ENCODE assay signal across 27 mouse cellular contexts in genomic region chr17:27140262-27140661, GRCm38 (mm10). TPM values are rescaled to one million over a fixed set of nuclear protein-coding genes. Genes with fewer than 3 reads are reported as not detected.
DNase-seq lines count a peak whose midpoint lies in the region; ATAC-seq and TF ChIP-seq lines count a peak whose summit lies in the region.
"Had no signal": no experiment of that assay in that cellular context is flagged by ENCODE, and none has a peak within 500 bp of the region (broad histone marks: within the 10 kb centered on the region; RNA-seq: fewer than 3 reads in every experiment).

No protein-coding gene starts in this region.

- no peak for ATAC-seq in neural tube, embryonic 13.5 days (ENCODE audit: low read depth)
- no peak for ATAC-seq in hindbrain, embryonic 15.5 days (ENCODE audit: low FRiP score, low read depth)
- ATAC-seq in stomach, postnatal 0 days (ENCODE audit: low FRiP score, low TSS enrichment): no peak
- ATAC-seq in megakaryocyte, adult 5-6 weeks (ENCODE audit: poor library complexity, severe bottlenecking): no peak
- ATAC-seq: intestine, postnatal 0 days had no signal

- H3K9me3 ChIP-seq in neural tube, embryonic 13.5 days: no peaks in the 10 kb centered on the region
- no peaks in the 10 kb centered on the region for H3K9me3 ChIP-seq in hindbrain, embryonic 15.5 days
- H3K9me3 ChIP-seq in stomach, postnatal 0 days (ENCODE audit: control insufficient read depth, low read length): no peaks in the 10 kb centered on the region
- H3K9me3 ChIP-seq: heart, embryonic 15.5 days; kidney, embryonic 15.5 days; limb, embryonic 13.5 days had no signal

- 37% methylated on average over 9 of the region's 9 CpGs for WGBS in neural tube, embryonic 13.5 days
- 32% methylated on average over 9 of the region's 9 CpGs for WGBS in hindbrain, embryonic 15.5 days
- 61% methylated on average over 9 of the region's 9 CpGs for WGBS in stomach, postnatal 0 days

- no peaks in the 10 kb centered on the region for H3K36me3 ChIP-seq in neural tube, embryonic 13.5 days
- H3K36me3 ChIP-seq in hindbrain, embryonic 15.5 days: no peaks in the 10 kb centered on the region
- H3K36me3 ChIP-seq in stomach, postnatal 0 days (ENCODE audit: control insufficient read depth, insufficient read depth, low read length): no peaks in the 10 kb centered on the region
- H3K36me3 ChIP-seq: heart, embryonic 15.5 days; kidney, embryonic 15.5 days; limb, embryonic 13.5 days had no signal

- no peak for TF ChIP-seq CTCF in gastrocnemius, adult 2 months (IDR thresholded peaks at IDR 0.05)
- no peak for TF ChIP-seq CTCF in stomach, postnatal 0 days (IDR thresholded peaks at IDR 0.05; ENCODE audit: low read depth)

- H3K27ac ChIP-seq in gastrocnemius, adult 2 months: peak overlapping the region; percentile 90
- peak overlapping the region; percentile 49 for H3K27ac ChIP-seq in neural tube, embryonic 13.5 days (replicated peaks)
- H3K27ac ChIP-seq in hindbrain, embryonic 15.5 days (replicated peaks): peak overlapping the region; percentile 61
- H3K27ac ChIP-seq in stomach, postnatal 0 days (replicated peaks): no peak overlapping the region
- H3K27ac ChIP-seq: heart, embryonic 15.5 days; kidney, embryonic 15.5 days; left cerebral cortex, adult 2 months; limb, embryonic 13.5 days; liver, embryonic 14.5 days had no signal

- H3K4me2 ChIP-seq in neural tube, embryonic 13.5 days: no peak overlapping the region
- no peak overlapping the region for H3K4me2 ChIP-seq in hindbrain, embryonic 15.5 days
- no peak overlapping the region for H3K4me2 ChIP-seq in stomach, postnatal 0 days (replicated peaks; ENCODE audit: low read depth)
- H3K4me2 ChIP-seq: heart, embryonic 15.5 days; kidney, embryonic 15.5 days; limb, embryonic 13.5 days had no signal

- no peaks in the 10 kb centered on the region for H3K27me3 ChIP-seq in neural tube, embryonic 13.5 days
- H3K27me3 ChIP-seq in hindbrain, embryonic 15.5 days: no peaks in the 10 kb centered on the region
- no peaks in the 10 kb centered on the region for H3K27me3 ChIP-seq in stomach, postnatal 0 days (ENCODE audit: control insufficient read depth, insufficient read depth, low read length)

- no peak overlapping the region for H3K4me3 ChIP-seq in gastrocnemius, adult 2 months
- H3K4me3 ChIP-seq in neural tube, embryonic 13.5 days: no peak overlapping the region
- H3K4me3 ChIP-seq in hindbrain, embryonic 15.5 days: no peak overlapping the region
- no peak overlapping the region for H3K4me3 ChIP-seq in stomach, postnatal 0 days (ENCODE audit: low read depth, low read length)
- H3K4me3 ChIP-seq: erythroblast, embryonic 14.5 days; heart, embryonic 15.5 days; kidney, embryonic 15.5 days; left cerebral cortex, adult 2 months; limb, embryonic 13.5 days; megakaryocyte, embryonic 14.5 days; myocyte had no signal

- intact Hi-C loops in gastrocnemius, adult 2 months (cut with DNase I): no loop called here

- TF ChIP-seq EP300 in stomach, postnatal 0 days (optimal IDR thresholded peaks at IDR 0.05): no peak

- H3K4me1 ChIP-seq in neural tube, embryonic 13.5 days (replicated peaks): peaks cover 67% of the 10 kb centered on the region
- peaks cover 41% of the 10 kb centered on the region for H3K4me1 ChIP-seq in hindbrain, embryonic 15.5 days (replicated peaks)
- H3K4me1 ChIP-seq in stomach, postnatal 0 days (replicated peaks; ENCODE audit: control insufficient read depth, insufficient read depth): no peaks in the 10 kb centered on the region

- DNase-seq in gastrocnemius, adult 2 months: peak; percentile 63
- no peak for DNase-seq in gastrocnemius, adult 8-10 months (ENCODE audit: low spot score in 2 of 2)
- DNase-seq in neural tube, embryonic 10.5 days (ENCODE audit: extremely low spot score, low spot score): no peak
- peak; percentile 48 for DNase-seq in skeletal muscle tissue, adult 2 months (ENCODE audit: low read depth, low spot score)
- DNase-seq in stomach, postnatal 0 days (ENCODE audit: low spot score): no peak
- DNase-seq: adrenal gland, adult 2 months; cerebellum, adult 9-10 months; forebrain, postnatal 0 days; gastrocnemius, postnatal 36 days; kidney, postnatal 4 days; layer of hippocampus, adult 9-11 months; thymus, postnatal 25 days had no signal

- 0 out of 2 replicates have a peak overlapping the region, but pooled peaks have one; percentile 49 for H3K9ac ChIP-seq in neural tube, embryonic 13.5 days
- 0 out of 2 replicates have a peak overlapping the region, but pooled peaks have one; percentile 13 for H3K9ac ChIP-seq in hindbrain, embryonic 15.5 days
- no peak overlapping the region for H3K9ac ChIP-seq in stomach, postnatal 0 days (ENCODE audit: low read length)
- H3K9ac ChIP-seq: forebrain, postnatal 0 days; heart, embryonic 15.5 days; kidney, embryonic 15.5 days; liver, embryonic 14.5 days had no signal

RNA-seq across cellular contexts. Expression of gene Uqcc2, which starts 6.5 kb away (rescaled TPM):
- total RNA-seq in gastrocnemius, adult 2 months (2021): 100 to 1,000 TPM; 405 to 424 TPM
- total RNA-seq in gastrocnemius, adult 8-10 months (2022): 100 to 1,000 TPM; 429 to 490 (median 471) TPM
- polyA plus RNA-seq in neural tube, embryonic 13.5 days (2015; fragmentation: Nextera tagmentation; extraction: Ambion mirVana): 292 and 313 TPM in 2 replicates
- polyA plus RNA-seq in hindbrain, embryonic 15.5 days (2015; fragmentation: Nextera tagmentation; extraction: Ambion mirVana): 379 and 389 TPM in 2 replicates
- 234 and 250 TPM in 2 replicates for polyA plus RNA-seq in stomach, postnatal 0 days (2015; fragmentation: Nextera tagmentation; extraction: Ambion mirVana)
- 92.0 and 94.4 TPM in 2 replicates for total RNA-seq in megakaryocyte, adult 5-6 weeks (2015)
- 88.7 and 110 TPM in 2 replicates for total RNA-seq in megakaryocyte, adult 5-6 weeks (2017)

RNA-seq across cellular contexts. Expression of gene Ip6k3, which starts 27.3 kb away (rescaled TPM):
- total RNA-seq in gastrocnemius, adult 2 months (2021): 10 to 100 TPM; 30.9 to 84.2 TPM
- 10 to 100 TPM; 24.6 to 33.6 (median 29.1) TPM for total RNA-seq in gastrocnemius, adult 8-10 months (2022)
- polyA plus RNA-seq in neural tube, embryonic 13.5 days (2015; fragmentation: Nextera tagmentation; extraction: Ambion mirVana): 0.18 and 0.61 TPM in 2 replicates
- 0.26 and 0.28 TPM in 2 replicates for polyA plus RNA-seq in hindbrain, embryonic 15.5 days (2015; fragmentation: Nextera tagmentation; extraction: Ambion mirVana)
- 0.13 and 0.16 TPM in 2 replicates for polyA plus RNA-seq in stomach, postnatal 0 days (2015; fragmentation: Nextera tagmentation; extraction: Ambion mirVana)
- total RNA-seq in megakaryocyte, adult 5-6 weeks (2015): 0.91 and 1.6 TPM in 2 replicates
- 0.77 and 1.3 TPM in 2 replicates for total RNA-seq in megakaryocyte, adult 5-6 weeks (2017)
- total RNA-seq: common myeloid progenitor, adult 5-6 weeks; forebrain, postnatal 0 days; hematopoietic stem cell, adult 5-6 weeks; neutrophil, adult 5-6 weeks had no signal
- polyA plus RNA-seq: erythroblast, embryonic 14.5 days; intestine, postnatal 0 days had no signal

Comparison
In these comparisons a context has a peak if more than half of its experiments do, and no peak if none do; other contexts are left out.
1. DNase-seq: peak in gastrocnemius, adult 2 months (single experiment) and skeletal muscle tissue, adult 2 months (single experiment); none in gastrocnemius, adult 8-10 months (0 of 2), neural tube, embryonic 10.5 days (single experiment) and stomach, postnatal 0 days (single experiment).
2. RNA of gene Ip6k3, which starts 27.3 kb away (total RNA-seq): 30.9 to 84.2 TPM in gastrocnemius, adult 2 months and 24.6 to 33.6 TPM in gastrocnemius, adult 8-10 months; 0.77 to 1.6 TPM in megakaryocyte, adult 5-6 weeks; every median in the first group is over 10 times any median in the second.